Mouse (Mus musculus): Measurements from ENCODE around the gene Fgf12. TPM values are rescaled to one million over a fixed set of nuclear protein-coding genes. Genes with fewer than 3 reads are reported as not detected.

Fgf12 gene
- total and polyA plus RNA-seq, 2 experiments = 0.18 to 0.21 TPM

- H3K79me2 ChIP-seq (ENCODE audit: control insufficient read depth, insufficient read depth, low read length) = no peaks in the 10 kb centered on the region
- H3K4me1 ChIP-seq (ENCODE audit: control insufficient read depth, insufficient read depth, low read length) = no peaks in the 10 kb centered on the region
- no peak overlapping the region for H3K4me3 ChIP-seq (ENCODE audit: insufficient read depth, low read depth, low read length)
- TF ChIP-seq POLR2A (IDR thresholded peaks at IDR 0.05; ENCODE audit: extremely low read depth, insufficient read depth, low read length) (no peak), CTCF (IDR thresholded peaks at IDR 0.05; ENCODE audit: low read depth, low read length) (no peak)
- no peaks in the 10 kb centered on the region for H3K36me3 ChIP-seq (ENCODE audit: control insufficient read depth, insufficient read depth, low read length)
- DNase-seq (ENCODE audit: extremely low read depth, low read depth, low spot score) = no peak
- 79% methylated on average over 3 of the region's 3 CpGs for WGBS
- no peak overlapping the region for H3K27ac ChIP-seq (replicated peaks; ENCODE audit: insufficient read depth, low read depth, low read length)
- H3K27me3 ChIP-seq (ENCODE audit: control insufficient read depth, insufficient read depth, low read length) = no peaks in the 10 kb centered on the region
- no peak overlapping the region for H3K9ac ChIP-seq (ENCODE audit: low read depth, low read length)
Observed at GRCm38 (mm10) chr16:28681625-28682024, 71.2 kb downstream of the Fgf12 start.

- DNase-seq (ENCODE audit: extremely low read depth, low read depth, low spot score) = no peak
- no peak overlapping the region for H3K4me3 ChIP-seq (ENCODE audit: insufficient read depth, low read depth, low read length)
- no peaks in the 10 kb centered on the region for H3K79me2 ChIP-seq (ENCODE audit: control insufficient read depth, insufficient read depth, low read length)
- no peak for TF ChIP-seq POLR2A (IDR thresholded peaks at IDR 0.05; ENCODE audit: extremely low read depth, insufficient read depth, low read length)
- no peak for TF ChIP-seq CTCF (IDR thresholded peaks at IDR 0.05; ENCODE audit: low read depth, low read length)
- WGBS = 68% methylated on average over 5 of the region's 5 CpGs
- H3K27me3 ChIP-seq (ENCODE audit: control insufficient read depth, insufficient read depth, low read length) = no peaks in the 10 kb centered on the region
- H3K27ac ChIP-seq (replicated peaks; ENCODE audit: insufficient read depth, low read depth, low read length) = no peak overlapping the region
- no peaks in the 10 kb centered on the region for H3K4me1 ChIP-seq (ENCODE audit: control insufficient read depth, insufficient read depth, low read length)
- no peaks in the 10 kb centered on the region for H3K36me3 ChIP-seq (ENCODE audit: control insufficient read depth, insufficient read depth, low read length)
- no peak overlapping the region for H3K9ac ChIP-seq (ENCODE audit: low read depth, low read length)
Observed at GRCm38 (mm10) chr16:28668815-28669347, 84.0 kb downstream of the Fgf12 start.

GRCm38 (mm10) chr16:28652640-28653039, 100.2 kb downstream of the Fgf12 start:
- Histone ChIP-seq H3K36me3 (ENCODE audit: control insufficient read depth, insufficient read depth, low read length) (no peaks in the 10 kb centered on the region), H3K9ac (ENCODE audit: low read depth, low read length) (no peak overlapping the region), H3K27ac (replicated peaks; ENCODE audit: insufficient read depth, low read depth, low read length) (no peak overlapping the region), H3K79me2 (ENCODE audit: control insufficient read depth, insufficient read depth, low read length) (no peaks in the 10 kb centered on the region), H3K4me3 (ENCODE audit: insufficient read depth, low read depth, low read length) (no peak overlapping the region), H3K27me3 (ENCODE audit: control insufficient read depth, insufficient read depth, low read length) (no peaks in the 10 kb centered on the region), H3K4me1 (ENCODE audit: control insufficient read depth, insufficient read depth, low read length) (no peaks in the 10 kb centered on the region)
- 79% methylated on average over 10 of the region's 10 CpGs for WGBS
- no peak for DNase-seq (ENCODE audit: extremely low read depth, low read depth, low spot score)
- no peak for TF ChIP-seq POLR2A (IDR thresholded peaks at IDR 0.05; ENCODE audit: extremely low read depth, insufficient read depth, low read length)
- no peak for TF ChIP-seq CTCF (IDR thresholded peaks at IDR 0.05; ENCODE audit: low read depth, low read length)

- 55% methylated on average over 3 of the region's 3 CpGs for WGBS
- no peak for DNase-seq (ENCODE audit: extremely low read depth, low read depth, low spot score)
- Histone ChIP-seq H3K27me3 (ENCODE audit: control insufficient read depth, insufficient read depth, low read length) (no peaks in the 10 kb centered on the region), H3K4me1 (ENCODE audit: control insufficient read depth, insufficient read depth, low read length) (no peaks in the 10 kb centered on the region), H3K36me3 (ENCODE audit: control insufficient read depth, insufficient read depth, low read length) (no peaks in the 10 kb centered on the region), H3K4me3 (ENCODE audit: insufficient read depth, low read depth, low read length) (no peak overlapping the region), H3K27ac (replicated peaks; ENCODE audit: insufficient read depth, low read depth, low read length) (no peak overlapping the region), H3K79me2 (ENCODE audit: control insufficient read depth, insufficient read depth, low read length) (no peaks in the 10 kb centered on the region), H3K9ac (ENCODE audit: low read depth, low read length) (no peak overlapping the region)
- TF ChIP-seq CTCF (IDR thresholded peaks at IDR 0.05; ENCODE audit: low read depth, low read length) (no peak), POLR2A (IDR thresholded peaks at IDR 0.05; ENCODE audit: extremely low read depth, insufficient read depth, low read length) (no peak)
Observed at GRCm38 (mm10) chr16:28650589-28650988, 102.3 kb downstream of the Fgf12 start.

- DNase-seq (ENCODE audit: extremely low read depth, low read depth, low spot score) = no peak
- 88% methylated on average over 3 of the region's 3 CpGs for WGBS
- no peak overlapping the region for H3K9ac ChIP-seq (ENCODE audit: low read depth, low read length)
Observed at GRCm38 (mm10) chr16:28645030-28645429, 107.8 kb downstream of the Fgf12 start.

GRCm38 (mm10) chr16:28631721-28632120, 121.1 kb downstream of the Fgf12 start:
- Histone ChIP-seq H3K36me3 (ENCODE audit: control insufficient read depth, insufficient read depth, low read length) (no peaks in the 10 kb centered on the region), H3K27me3 (ENCODE audit: control insufficient read depth, insufficient read depth, low read length) (no peaks in the 10 kb centered on the region), H3K4me3 (ENCODE audit: insufficient read depth, low read depth, low read length) (no peak overlapping the region), H3K27ac (replicated peaks; ENCODE audit: insufficient read depth, low read depth, low read length) (no peak overlapping the region), H3K4me1 (ENCODE audit: control insufficient read depth, insufficient read depth, low read length) (no peaks in the 10 kb centered on the region), H3K9ac (ENCODE audit: low read depth, low read length) (no peak overlapping the region), H3K79me2 (ENCODE audit: control insufficient read depth, insufficient read depth, low read length) (no peaks in the 10 kb centered on the region)
- WGBS = 87% methylated on average over 5 of the region's 5 CpGs
- no peak for DNase-seq (ENCODE audit: extremely low read depth, low read depth, low spot score)
- TF ChIP-seq CTCF (IDR thresholded peaks at IDR 0.05; ENCODE audit: low read depth, low read length) (no peak), POLR2A (IDR thresholded peaks at IDR 0.05; ENCODE audit: extremely low read depth, insufficient read depth, low read length) (no peak)

More at GRCm38 (mm10) chr16:28645030-28645429, 107.8 kb downstream of the Fgf12 start:
- Histone ChIP-seq H3K36me3 (ENCODE audit: control insufficient read depth, insufficient read depth, low read length) (no peaks in the 10 kb centered on the region), H3K4me1 (ENCODE audit: control insufficient read depth, insufficient read depth, low read length) (no peaks in the 10 kb centered on the region), H3K4me3 (ENCODE audit: insufficient read depth, low read depth, low read length) (no peak overlapping the region), H3K27ac (replicated peaks; ENCODE audit: insufficient read depth, low read depth, low read length) (no peak overlapping the region), H3K79me2 (ENCODE audit: control insufficient read depth, insufficient read depth, low read length) (no peaks in the 10 kb centered on the region), H3K27me3 (ENCODE audit: control insufficient read depth, insufficient read depth, low read length) (no peaks in the 10 kb centered on the region)
- no peak for TF ChIP-seq CTCF (IDR thresholded peaks at IDR 0.05; ENCODE audit: low read depth, low read length)
- TF ChIP-seq POLR2A (IDR thresholded peaks at IDR 0.05; ENCODE audit: extremely low read depth, insufficient read depth, low read length) = no peak
